Mouse (Mus musculus) midbrain, embryonic 10.5 days (tissue): ENCODE results near the gene Mettl16. TPM values are rescaled to one million over a fixed set of nuclear protein-coding genes. Genes with fewer than 3 reads are reported as not detected.

Experiments used
- DNase-seq: peaks from one replicate; pipeline ENCODE4 v3.0.0-alpha.2; 2017; ENCODE audit warnings: low spot score
- H3K27ac ChIP-seq: fragments of 300-500 bp; sonication (generic); replicated peaks from 2 replicates; pipeline ENCODE4 v1.5.1; 2016; ENCODE audit warnings: mild to moderate bottlenecking
- H3K27me3 ChIP-seq: fragments of 300-500 bp; sonication (generic); 2 replicates; pipeline ENCODE4 v1.6.1; 2016; ENCODE audit warnings: low read depth, mild to moderate bottlenecking; ENCODE audit not compliant: poor library complexity, severe bottlenecking
- H3K36me3 ChIP-seq: fragments of 300-500 bp; sonication (generic); 2 replicates; pipeline ENCODE4 v1.6.1; 2016; ENCODE audit warnings: mild to moderate bottlenecking, moderate library complexity
- H3K4me1 ChIP-seq: fragments of 300-500 bp; sonication (generic); 2 replicates; pipeline ENCODE4 v1.6.1; 2016
- H3K4me3 ChIP-seq: fragments of 300-500 bp; sonication (generic); 2 replicates; pipeline ENCODE4 v1.5.1; 2016; ENCODE audit warnings: mild to moderate bottlenecking, moderate library complexity
- H3K9me3 ChIP-seq: fragments of 300-500 bp; sonication (generic); replicated peaks from 2 replicates; pipeline ENCODE4 v1.6.1; 2016; ENCODE audit warnings: mild to moderate bottlenecking
- WGBS: fragments of 180-500 bp; shearing (Covaris S2); methylation state at CpG from one replicate; pipeline ENCODE4 v1.1.7; 2016; 5-methylcytosine and 5-hydroxymethylcytosine counted together
- polyA plus RNA-seq: library from polyadenylated mRNA; unstranded; fragments of >200 nt; fragmentation: Nextera tagmentation; extraction: Ambion mirVana; gene quantifications from 2 replicates; pipeline ENCODE4 v1.2.1, GENCODE M21; 2016

The Mettl16 gene
- polyA plus RNA-seq, 1 experiment from 2014 or later: 71.6 TPM

- WGBS: 79% methylated on average over 2 of the region's 2 CpGs
- DNase-seq: no peak
- Histone ChIP-seq H3K27me3 (no peaks in the 10 kb centered on the region), H3K9me3 (no peaks in the 10 kb centered on the region), H3K36me3 (no peaks in the 10 kb centered on the region), H3K4me3 (no peak overlapping the region), H3K4me1 (peaks cover 9% of the 10 kb centered on the region), H3K27ac (no peak overlapping the region)
Measured at GRCm38 (mm10) chr11:74756631-74757030, 14.0 kb upstream of the Mettl16 start.

- Histone ChIP-seq H3K9me3 (no peaks in the 10 kb centered on the region), H3K4me3 (no peak overlapping the region), H3K36me3 (no peaks in the 10 kb centered on the region), H3K27me3 (no peaks in the 10 kb centered on the region), H3K4me1 (no peaks in the 10 kb centered on the region), H3K27ac (no peak overlapping the region)
- 78% methylated on average over 12 of the region's 12 CpGs for WGBS
- DNase-seq: no peak
Measured at GRCm38 (mm10) chr11:74761011-74761705, 9.5 kb upstream of the Mettl16 start.

GRCm38 (mm10) chr11:74763960-74764625, 6.5 kb upstream of the Mettl16 start:
- H3K4me3 ChIP-seq: no peak overlapping the region
- no peaks in the 10 kb centered on the region for H3K36me3 ChIP-seq
- H3K27ac ChIP-seq: no peak overlapping the region
- no peaks in the 10 kb centered on the region for H3K9me3 ChIP-seq
- no peaks in the 10 kb centered on the region for H3K4me1 ChIP-seq
- no peak for DNase-seq
- WGBS: 85% methylated on average over 10 of the region's 10 CpGs
- no peaks in the 10 kb centered on the region for H3K27me3 ChIP-seq

- H3K27me3 ChIP-seq: no peaks in the 10 kb centered on the region
- H3K4me1 ChIP-seq: peaks cover 18% of the 10 kb centered on the region
- DNase-seq: no peak
- no peak overlapping the region for H3K4me3 ChIP-seq
- WGBS: 89% methylated on average over 4 of the region's 4 CpGs
- H3K36me3 ChIP-seq: no peaks in the 10 kb centered on the region
- H3K9me3 ChIP-seq: no peaks in the 10 kb centered on the region
- no peak overlapping the region for H3K27ac ChIP-seq
Measured at GRCm38 (mm10) chr11:74767469-74767868, 3.2 kb upstream of the Mettl16 start.

GRCm38 (mm10) chr11:74768045-74768444, 2.6 kb upstream of the Mettl16 start:
- Histone ChIP-seq H3K27me3 (no peaks in the 10 kb centered on the region), H3K27ac (no peak overlapping the region), H3K9me3 (no peaks in the 10 kb centered on the region), H3K4me1 (peaks cover 18% of the 10 kb centered on the region), H3K4me3 (no peak overlapping the region), H3K36me3 (peaks cover 3% of the 10 kb centered on the region)
- WGBS: 36% methylated on average over 6 of the region's 6 CpGs
- DNase-seq: peak; percentile 49

- Histone ChIP-seq H3K4me3 (peak overlapping the region; percentile 92), H3K36me3 (peaks cover 23% of the 10 kb centered on the region), H3K4me1 (peaks cover 18% of the 10 kb centered on the region), H3K9me3 (no peaks in the 10 kb centered on the region), H3K27me3 (no peaks in the 10 kb centered on the region), H3K27ac (peak overlapping the region; percentile 96)
- 84% methylated on average over 9 of the region's 9 CpGs for WGBS
- no peak for DNase-seq
Measured at GRCm38 (mm10) chr11:74770037-74770436, 593 bp upstream of the Mettl16 start.

- H3K27me3 ChIP-seq: no peaks in the 10 kb centered on the region
- WGBS: 14% methylated on average over 8 of the region's 8 CpGs
- no peak for DNase-seq
- no peaks in the 10 kb centered on the region for H3K9me3 ChIP-seq
- H3K27ac ChIP-seq: peak overlapping the region; percentile 96
- peaks cover 35% of the 10 kb centered on the region for H3K36me3 ChIP-seq
- peaks cover 18% of the 10 kb centered on the region for H3K4me1 ChIP-seq
- H3K4me3 ChIP-seq: peak overlapping the region; percentile 92
Measured at GRCm38 (mm10) chr11:74771234-74771633, 604 bp downstream of the Mettl16 start.

GRCm38 (mm10) chr11:74771650-74772049, 1.0 kb downstream of the Mettl16 start:
- Histone ChIP-seq H3K36me3 (peaks cover 39% of the 10 kb centered on the region), H3K4me1 (peaks cover 18% of the 10 kb centered on the region), H3K27ac (no peak overlapping the region), H3K9me3 (no peaks in the 10 kb centered on the region), H3K27me3 (no peaks in the 10 kb centered on the region), H3K4me3 (peak overlapping the region; percentile 92)
- 68% methylated on average over 4 of the region's 4 CpGs for WGBS
- no peak for DNase-seq

GRCm38 (mm10) chr11:74772386-74772785, 1.8 kb downstream of the Mettl16 start:
- H3K4me3 ChIP-seq: no peak overlapping the region
- H3K4me1 ChIP-seq: peaks cover 18% of the 10 kb centered on the region
- no peaks in the 10 kb centered on the region for H3K9me3 ChIP-seq
- no peak for DNase-seq
- H3K27me3 ChIP-seq: no peaks in the 10 kb centered on the region
- peaks cover 46% of the 10 kb centered on the region for H3K36me3 ChIP-seq
- H3K27ac ChIP-seq: no peak overlapping the region
- 90% methylated on average over 2 of the region's 2 CpGs for WGBS

GRCm38 (mm10) chr11:74792874-74793273, 22.2 kb downstream of the Mettl16 start:
- peaks cover 97% of the 10 kb centered on the region for H3K36me3 ChIP-seq
- no peaks in the 10 kb centered on the region for H3K9me3 ChIP-seq
- no peak overlapping the region for H3K4me3 ChIP-seq
- no peaks in the 10 kb centered on the region for H3K4me1 ChIP-seq
- H3K27me3 ChIP-seq: no peaks in the 10 kb centered on the region
- H3K27ac ChIP-seq: no peak overlapping the region
- 92% methylated on average over 4 of the region's 4 CpGs for WGBS
- no peak for DNase-seq

GRCm38 (mm10) chr11:74800658-74801057, 30.0 kb downstream of the Mettl16 start:
- Histone ChIP-seq H3K9me3 (no peaks in the 10 kb centered on the region), H3K4me3 (no peak overlapping the region), H3K27ac (no peak overlapping the region), H3K36me3 (peaks cover 90% of the 10 kb centered on the region), H3K27me3 (no peaks in the 10 kb centered on the region), H3K4me1 (no peaks in the 10 kb centered on the region)
- WGBS: 91% methylated on average over 4 of the region's 4 CpGs
- DNase-seq: no peak

- Histone ChIP-seq H3K27me3 (no peaks in the 10 kb centered on the region), H3K36me3 (peaks cover 90% of the 10 kb centered on the region), H3K27ac (no peak overlapping the region), H3K9me3 (no peaks in the 10 kb centered on the region), H3K4me1 (no peaks in the 10 kb centered on the region), H3K4me3 (no peak overlapping the region)
- no peak for DNase-seq
- 94% methylated on average over 3 of the region's 3 CpGs for WGBS
Measured at GRCm38 (mm10) chr11:74804081-74804627, 33.5 kb downstream of the Mettl16 start.

GRCm38 (mm10) chr11:74807246-74807882, 36.7 kb downstream of the Mettl16 start:
- H3K4me1 ChIP-seq: peaks cover 8% of the 10 kb centered on the region
- no peak for DNase-seq
- no peak overlapping the region for H3K27ac ChIP-seq
- no peaks in the 10 kb centered on the region for H3K9me3 ChIP-seq
- no peaks in the 10 kb centered on the region for H3K27me3 ChIP-seq
- H3K36me3 ChIP-seq: peaks cover 78% of the 10 kb centered on the region
- WGBS: 95% methylated on average over 6 of the region's 6 CpGs
- H3K4me3 ChIP-seq: no peak overlapping the region
